Mouse (Mus musculus) ES-E14 (cell line): ENCODE data around the gene Atp2a3. TPM values are rescaled to one million over a fixed set of nuclear protein-coding genes. Genes with fewer than 3 reads are reported as not detected.

ENCODE experiments used
- DNase-seq: peaks from one replicate; pipeline ENCODE4 v3.0.0-alpha.2; 2013; ENCODE audit warnings: low read depth, low spot score
- H3K27ac ChIP-seq: 2 replicates; pipeline ENCODE4 v1.5.1; 2012; ENCODE audit warnings: low read depth, mild to moderate bottlenecking, low read length, moderate library complexity, mixed read lengths; ENCODE audit not compliant: poor library complexity, insufficient read depth, severe bottlenecking
- H3K36me3 ChIP-seq: 2 replicates; pipeline ENCODE4 v1.6.1; 2012; ENCODE audit warnings: mild to moderate bottlenecking, low read length, moderate library complexity, mixed read lengths; ENCODE audit not compliant: control insufficient read depth, poor library complexity, insufficient read depth, severe bottlenecking
- H3K4me1 ChIP-seq, 2 experiments: fragments of 150-350 bp in 1 of 2; sonication (generic) in 1 of 2; 2 replicates each; pipeline ENCODE4 v1.6.1; 2012; ENCODE audit warnings: low read length in 2 of 2, mild to moderate bottlenecking in 1 of 2, mixed read lengths in 1 of 2; ENCODE audit not compliant: control insufficient read depth in 2 of 2, insufficient read depth in 2 of 2, poor library complexity in 1 of 2
- H3K4me3 ChIP-seq, 2 experiments: fragments of 150-350 bp in 1 of 2; sonication (generic) in 1 of 2; 2 replicates each; pipeline ENCODE4 v1.5.1; 2012; ENCODE audit warnings: low read length in 2 of 2, low read depth in 1 of 2, mild to moderate bottlenecking in 1 of 2, mixed read lengths in 1 of 2; ENCODE audit not compliant: insufficient read depth in 1 of 2, poor library complexity in 1 of 2, severe bottlenecking in 1 of 2
- H3K9ac ChIP-seq: 2 replicates; pipeline ENCODE4 v1.6.1; 2012; ENCODE audit warnings: low read depth, mild to moderate bottlenecking, low read length, mixed read lengths; ENCODE audit not compliant: poor library complexity, insufficient read depth, severe bottlenecking
- H3K9me3 ChIP-seq: fragments of 150-350 bp; sonication (generic); 2 replicates; pipeline ENCODE4 v1.6.1; 2012; ENCODE audit warnings: low read depth, mild to moderate bottlenecking, low read length; ENCODE audit not compliant: control insufficient read depth, insufficient read depth
- CHD2 ChIP-seq: IDR thresholded peaks from 2 replicates; pipeline ENCODE4 v1.6.1; 2014; ENCODE audit warnings: mild to moderate bottlenecking, low read depth, low read length, inconsistent platforms
- HCFC1 ChIP-seq: IDR thresholded peaks from 2 replicates; pipeline ENCODE4 v1.6.1; 2012; ENCODE audit warnings: low read length, inconsistent platforms, borderline replicate concordance; ENCODE audit not compliant: insufficient read depth
- MAFK ChIP-seq: IDR thresholded peaks from 2 replicates; pipeline ENCODE4 v1.6.1; 2014; ENCODE audit warnings: mild to moderate bottlenecking, low read depth, low read length, inconsistent platforms; ENCODE audit not compliant: insufficient read depth
- ZC3H11A ChIP-seq: IDR thresholded peaks from 2 replicates; pipeline ENCODE4 v1.6.1; 2012; ENCODE audit warnings: low read depth, mild to moderate bottlenecking, inconsistent platforms, low read length, borderline replicate concordance
- ZNF384 ChIP-seq: IDR thresholded peaks from 2 replicates; pipeline ENCODE4 v1.6.1; 2012; ENCODE audit warnings: low read depth, low read length, inconsistent platforms
- in situ Hi-C, 2 experiments: fragments of 600-800 bp; cut with MboI; formaldehyde crosslinking; loops; one replicate each; pipeline ENCODE4 v1.15.1; 2025; ENCODE audit warnings: low sequenced_read_pairs in 2 of 2, inconsistent platforms in 1 of 2; ENCODE audit not compliant: unreplicated experiment in 2 of 2
- total RNA-seq: library from RNA; depleted of rRNA; stranded (reverse); fragments of 300-350 nt; gene quantifications from 2 replicates; pipeline ENCODE4 v1.2.3, GENCODE M21; 2012; rRNA removed

Gene Atp2a3
- total RNA-seq, 1 experiment, result 10.7 TPM

GRCm38 (mm10) chr11:73039102-73039799, 78.3 kb downstream of the Atp2a3 start:
- H3K9me3 ChIP-seq, result no peaks in the 10 kb centered on the region
- in situ Hi-C loops, result no loop called here

More at GRCm38 (mm10) chr11:73039102-73039799, 78.3 kb downstream of the Atp2a3 start:
- peaks cover 0 to 12% of the 10 kb centered on the region in 2 experiments; a peak in 1 of 4 replicates for H3K4me1 ChIP-seq
- H3K4me3 ChIP-seq, result no peak overlapping the region
- no peak overlapping the region for H3K9ac ChIP-seq
- TF ChIP-seq ZC3H11A (peak; percentile 50; the same call in 1 of the 2 replicates), ZNF384 (no peak), CHD2 (no peak), HCFC1 (no peak), MAFK (no peak)
- no peak overlapping the region for H3K27ac ChIP-seq
- DNase-seq, result no peak
- H3K36me3 ChIP-seq, result no peaks in the 10 kb centered on the region

Other genes starting within 250 kb of the Atp2a3 start
- gene Cyb5d2, start 165.0 kb upstream of the Atp2a3 start, total RNA-seq, result 5.1 and 5.8 TPM in 2 replicates
- gene Zzef1, start 164.9 kb upstream of the Atp2a3 start, total RNA-seq, result 22.3 and 23.0 TPM in 2 replicates
- 0.36 and 0.69 TPM in 2 replicates for gene P2rx1, start 37.9 kb downstream of the Atp2a3 start, total RNA-seq
- gene Camkk1, start 57.8 kb downstream of the Atp2a3 start, total RNA-seq, result 4.3 and 4.5 TPM in 2 replicates
- 9.6 and 10.4 TPM in 2 replicates for gene Ncbp3, start 86.6 kb downstream of the Atp2a3 start, total RNA-seq
- 0.45 and 0.85 TPM in 2 replicates for gene Itgae, start 129.4 kb downstream of the Atp2a3 start, total RNA-seq
- 19.7 and 25.5 TPM in 2 replicates for gene Haspin, start 177.1 kb downstream of the Atp2a3 start, total RNA-seq
- gene P2rx5, start 199.3 kb downstream of the Atp2a3 start, total RNA-seq, result 1.7 and 1.9 TPM in 2 replicates
- 80.7 and 95.4 TPM in 2 replicates for gene Emc6, start 215.9 kb downstream of the Atp2a3 start, total RNA-seq
- gene Tax1bp3, start 215.9 kb downstream of the Atp2a3 start, total RNA-seq, result 18.4 and 55.0 TPM in 2 replicates
- 15.8 and 22.1 TPM in 2 replicates for gene Ctns, start 237.9 kb downstream of the Atp2a3 start, total RNA-seq
- gene Shpk, start 238.3 kb downstream of the Atp2a3 start, total RNA-seq, result 1.3 and 2.3 TPM in 2 replicates